Mouse (Mus musculus) heart, adult 2 months (tissue): ENCODE measurements around the gene Rnf130. TPM values are rescaled to one million over a fixed set of nuclear protein-coding genes. Genes with fewer than 3 reads are reported as not detected.

ENCODE experiments used
- DNase-seq, 2 experiments: peaks; one replicate each; pipeline ENCODE4 v3.0.0; 2021
- H3K27ac ChIP-seq: fragments of 200-600 bp; 2 replicates; pipeline ENCODE4 v1.8.1; 2022
- H3K27me3 ChIP-seq: fragments of 200-500 bp; 2 replicates; pipeline ENCODE4 v1.6.1; 2012; ENCODE audit warnings: mild to moderate bottlenecking, low read length, inconsistent platforms, mixed read lengths; ENCODE audit not compliant: control insufficient read depth, insufficient read depth
- H3K36me3 ChIP-seq: fragments of 200-500 bp; 2 replicates; pipeline ENCODE4 v1.6.1; 2012; ENCODE audit warnings: low read length, inconsistent platforms; ENCODE audit not compliant: control insufficient read depth, insufficient read depth
- H3K4me1 ChIP-seq: fragments of 200-500 bp; 2 replicates; pipeline ENCODE4 v1.6.1; 2011; ENCODE audit warnings: low read length; ENCODE audit not compliant: control insufficient read depth, insufficient read depth
- H3K4me3 ChIP-seq: fragments of 200-600 bp; 2 replicates; pipeline ENCODE4 v1.8.1; 2022
- H3K79me2 ChIP-seq: fragments of 200-500 bp; replicated peaks from 2 replicates; pipeline ENCODE4 v1.6.1; 2012; ENCODE audit warnings: mild to moderate bottlenecking, inconsistent platforms, low read length, moderate library complexity, mixed read lengths; ENCODE audit not compliant: control insufficient read depth, insufficient read depth
- H3K9ac ChIP-seq: fragments of 200-500 bp; 2 replicates; pipeline ENCODE4 v1.6.1; 2012; ENCODE audit warnings: low read depth, mild to moderate bottlenecking, control low read depth, inconsistent platforms, low read length, mixed read lengths
- CTCF ChIP-seq: fragments of 200-600 bp; IDR thresholded peaks from 2 replicates; pipeline ENCODE4 v1.8.1; 2022; ENCODE audit warnings: antibody characterized with exemption, mild to moderate bottlenecking, moderate library complexity
- EP300 ChIP-seq: fragments of 200-500 bp; IDR thresholded peaks from 2 replicates; pipeline ENCODE4 v1.6.1; 2011; ENCODE audit warnings: low read depth, low read length, control low read depth; ENCODE audit not compliant: insufficient read depth
- POLR2A ChIP-seq: fragments of 200-500 bp; IDR thresholded peaks from 2 replicates; pipeline ENCODE4 v1.6.1; 2011; ENCODE audit warnings: mild to moderate bottlenecking, low read depth, low read length, control low read depth; ENCODE audit not compliant: insufficient read depth
- WGBS: fragments of 180-500 bp; shearing (Covaris S2); methylation state at CpG from one replicate; pipeline ENCODE4 v1.1.7; 2018; 5-methylcytosine and 5-hydroxymethylcytosine counted together
- intact Hi-C: fragments of 180-260 bp; cut with DNase I; formaldehyde crosslinking; loops from one replicate; pipeline ENCODE4 v1.15.1; 2025
- polyA plus RNA-seq: library from polyadenylated mRNA; depleted of rRNA; stranded (reverse); fragments of >200 nt; gene quantifications from 2 replicates; pipeline ENCODE4 v1.2.3, GENCODE M21; 2012
- total RNA-seq, 2 experiments: library from RNA; stranded (reverse); gene quantifications; 2 replicates each; pipeline ENCODE4 v1.2.3; 2021

Gene Rnf130
- total and polyA plus RNA-seq, 3 experiments, result 26.6 to 53.2 (median 49.5) TPM

DNA sequence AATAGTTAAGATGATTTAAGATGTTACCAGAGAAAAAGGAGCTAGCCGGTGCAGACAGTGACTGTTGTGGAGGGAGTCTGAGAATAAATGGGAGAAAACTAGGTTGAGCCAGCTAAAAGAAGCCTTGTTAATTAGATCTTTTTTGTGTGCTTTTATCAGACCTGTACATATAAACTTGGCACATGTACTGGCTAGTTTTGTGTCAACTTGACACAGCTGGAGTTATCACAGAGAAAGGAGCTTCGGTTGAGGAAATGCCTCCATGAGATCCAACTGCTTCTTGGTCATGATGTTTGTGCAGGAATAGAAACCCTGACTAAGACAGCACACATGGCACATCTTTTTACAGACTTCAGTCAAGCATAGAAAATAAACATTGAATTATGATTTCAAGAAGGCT is 32.6 kb downstream of the Rnf130 start:
- H3K27ac ChIP-seq, result no peak overlapping the region
- 61% methylated on average over 2 of the region's 2 CpGs for WGBS
- H3K79me2 ChIP-seq, result no peaks in the 10 kb centered on the region
- H3K36me3 ChIP-seq, result peaks cover 4% of the 10 kb centered on the region; the same call in 1 of the 2 replicates
- H3K9ac ChIP-seq, result no peak overlapping the region
- intact Hi-C loops, result no loop called here
- H3K27me3 ChIP-seq, result no peaks in the 10 kb centered on the region
- no peak overlapping the region for H3K4me3 ChIP-seq
- TF ChIP-seq EP300 (no peak), POLR2A (no peak), CTCF (no peak)
- DNase-seq, result no peak
- H3K4me1 ChIP-seq, result peaks cover 2% of the 10 kb centered on the region

GRCm38 (mm10) chr11:50058277-50058676 is 33.1 kb downstream of the Rnf130 start:
- intact Hi-C loops, result no loop called here
- peaks cover 2% of the 10 kb centered on the region for H3K4me1 ChIP-seq
- 79% methylated on average over 6 of the region's 6 CpGs for WGBS
- no peaks in the 10 kb centered on the region for H3K79me2 ChIP-seq
- no peak overlapping the region for H3K27ac ChIP-seq
- H3K27me3 ChIP-seq, result no peaks in the 10 kb centered on the region
- no peaks in the 10 kb centered on the region; the same call in 1 of the 2 replicates for H3K36me3 ChIP-seq
- no peak for TF ChIP-seq POLR2A
- TF ChIP-seq CTCF, result no peak
- no peak for TF ChIP-seq EP300
- H3K9ac ChIP-seq, result no peak overlapping the region
- no peak for DNase-seq
- H3K4me3 ChIP-seq, result no peak overlapping the region

GRCm38 (mm10) chr11:50059045-50059444 is 33.9 kb downstream of the Rnf130 start:
- intact Hi-C loops, result no loop called here
- Histone ChIP-seq H3K27ac (no peak overlapping the region), H3K27me3 (no peaks in the 10 kb centered on the region), H3K36me3 (no peaks in the 10 kb centered on the region; the same call in 1 of the 2 replicates), H3K4me3 (no peak overlapping the region), H3K4me1 (peaks cover 2% of the 10 kb centered on the region), H3K9ac (no peak overlapping the region), H3K79me2 (no peaks in the 10 kb centered on the region)
- no peak for DNase-seq
- WGBS, result 78% methylated on average over 6 of the region's 6 CpGs
- no peak for TF ChIP-seq CTCF
- TF ChIP-seq EP300, result no peak
- TF ChIP-seq POLR2A, result no peak

GRCm38 (mm10) chr11:50062116-50062515 is 37.0 kb downstream of the Rnf130 start:
- Histone ChIP-seq H3K4me1 (peaks cover 10% of the 10 kb centered on the region), H3K9ac (no peak overlapping the region), H3K36me3 (peaks cover 9% of the 10 kb centered on the region), H3K27me3 (no peaks in the 10 kb centered on the region), H3K27ac (no peak overlapping the region), H3K4me3 (no peak overlapping the region), H3K79me2 (peaks cover 2% of the 10 kb centered on the region; the same call in 1 of the 2 replicates)
- TF ChIP-seq CTCF (no peak), POLR2A (no peak), EP300 (no peak)
- intact Hi-C loops, result no loop called here
- 40% methylated on average over 7 of the region's 7 CpGs for WGBS
- no peak for DNase-seq

DNA sequence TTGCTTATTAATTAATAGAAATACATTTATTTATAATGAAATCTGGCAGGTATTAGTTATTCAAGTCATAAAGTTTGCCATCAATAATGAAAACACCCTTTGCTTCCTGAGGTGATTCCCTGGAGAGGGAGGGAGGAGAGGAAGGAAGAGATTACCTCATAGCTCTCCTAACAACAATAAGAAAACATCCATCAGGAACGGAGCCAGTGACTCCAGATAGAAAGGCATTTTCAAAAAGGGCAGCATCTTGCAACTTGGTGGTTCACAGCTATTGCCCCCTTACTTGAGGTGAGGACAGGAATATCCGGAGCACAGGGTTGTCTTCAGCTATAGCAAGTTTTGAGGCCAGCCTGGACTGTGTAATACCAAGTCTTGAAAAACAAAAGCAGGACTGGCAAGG is 40.9 kb downstream of the Rnf130 start:
- WGBS, result 41% methylated on average over 2 of the region's 2 CpGs
- H3K4me3 ChIP-seq, result no peak overlapping the region
- DNase-seq, result peak; percentile 17 to 32
- intact Hi-C loops, result loop anchor here (5.0 kb wide), 1 partner anchor 41 kb away; no protein-coding TSS in a partner anchor
- peaks cover 10% of the 10 kb centered on the region for H3K4me1 ChIP-seq
- TF ChIP-seq EP300 (no peak), CTCF (no peak), POLR2A (peak; percentile 26; the same call in 1 of the 2 replicates)
- no peak overlapping the region for H3K9ac ChIP-seq
- H3K27me3 ChIP-seq, result no peaks in the 10 kb centered on the region
- peaks cover 4% of the 10 kb centered on the region; the same call in 1 of the 2 replicates for H3K79me2 ChIP-seq
- peak overlapping the region; percentile 71 for H3K27ac ChIP-seq
- peaks cover 13% of the 10 kb centered on the region for H3K36me3 ChIP-seq

- Histone ChIP-seq H3K27me3 (no peaks in the 10 kb centered on the region), H3K36me3 (peaks cover 4% of the 10 kb centered on the region; the same call in 1 of the 2 replicates), H3K9ac (no peak overlapping the region), H3K4me3 (no peak overlapping the region), H3K79me2 (peaks cover 2% of the 10 kb centered on the region; the same call in 1 of the 2 replicates), H3K4me1 (no peaks in the 10 kb centered on the region), H3K27ac (no peak overlapping the region)
- intact Hi-C loops, result loop anchor here (5.0 kb wide), 1 partner anchor 47 kb away; the partner anchor contains the start of gene Rnf130
- TF ChIP-seq EP300, result no peak
- TF ChIP-seq CTCF, result no peak
- TF ChIP-seq POLR2A, result no peak
- peak in 1 of 2 experiments; percentile 13 for DNase-seq
- WGBS, result 66% methylated on average over 10 of the region's 10 CpGs
Observed at GRCm38 (mm10) chr11:50073830-50074229, 48.7 kb downstream of the Rnf130 start.
